Mouse (Mus musculus) right cerebral cortex, postnatal 25 days (tissue): ENCODE results near the gene Rpl13a.
"Not testable (repeated sequence)": the region's sequence is repeated elsewhere in the genome, so short reads cannot be mapped to it uniquely, and the experiment has no call there.

ENCODE experiments used
- DNase-seq: peaks from one replicate; pipeline ENCODE4 v3.0.0; 2022

Rpl13a gene

DNA sequence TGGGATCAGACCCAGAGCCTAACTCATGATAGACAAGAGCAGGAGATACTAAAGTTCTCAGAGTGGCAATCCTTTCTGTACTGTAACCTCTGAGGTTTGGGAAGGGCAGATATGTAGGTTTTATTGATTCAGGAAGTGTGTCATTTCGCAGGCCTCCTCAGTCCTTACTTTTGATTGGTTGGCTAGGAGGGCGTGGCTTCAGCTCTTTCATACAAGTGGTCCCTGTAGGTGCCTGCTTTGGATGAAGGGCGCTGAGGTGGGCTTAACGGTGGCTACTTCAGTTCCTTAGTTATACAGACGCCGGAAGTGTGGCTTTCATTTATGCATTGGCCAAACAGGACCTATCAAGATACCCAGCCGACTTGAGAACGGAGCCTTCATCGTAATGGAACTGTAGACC is 27.0 kb upstream of the Rpl13a start:
- DNase-seq = no peak

- no peak for DNase-seq
Measured at GRCm38 (mm10) chr7:45154993-45155514, 26.5 kb upstream of the Rpl13a start.

- peak; percentile 97 for DNase-seq
Measured at GRCm38 (mm10) chr7:45154096-45154992, 25.8 kb upstream of the Rpl13a start, which contains the start of the genes Pih1d1 and Aldh16a1. TSS of gene Pih1d1 (plus strand) at chr7:45154303. TSS of gene Aldh16a1 (minus strand) at chr7:45154584.

- no peak for DNase-seq
Measured at GRCm38 (mm10) chr7:45153586-45153985, 25.0 kb upstream of the Rpl13a start.

DNA sequence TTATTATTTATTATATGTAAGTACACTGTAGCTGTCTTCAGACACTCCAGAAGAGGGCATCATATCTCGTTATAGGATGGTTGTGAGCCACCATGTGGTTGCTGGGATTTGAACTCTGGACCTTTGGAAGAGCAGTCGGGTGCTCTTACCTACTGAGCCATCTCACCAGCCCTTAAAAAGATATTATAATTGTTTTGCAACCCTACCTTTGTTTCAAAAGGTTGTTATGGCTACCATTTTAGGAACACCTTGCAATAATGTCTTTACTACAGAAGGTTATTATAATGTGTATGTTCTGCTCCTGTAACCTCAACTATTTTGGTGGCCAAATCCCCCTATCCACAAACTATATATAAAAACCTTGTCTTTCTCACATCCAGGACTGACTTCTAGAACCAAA is 24.5 kb upstream of the Rpl13a start:
- not testable (repeated sequence) for DNase-seq

GRCm38 (mm10) chr7:45151303-45151702 is 22.7 kb upstream of the Rpl13a start:
- no peak for DNase-seq

DNA sequence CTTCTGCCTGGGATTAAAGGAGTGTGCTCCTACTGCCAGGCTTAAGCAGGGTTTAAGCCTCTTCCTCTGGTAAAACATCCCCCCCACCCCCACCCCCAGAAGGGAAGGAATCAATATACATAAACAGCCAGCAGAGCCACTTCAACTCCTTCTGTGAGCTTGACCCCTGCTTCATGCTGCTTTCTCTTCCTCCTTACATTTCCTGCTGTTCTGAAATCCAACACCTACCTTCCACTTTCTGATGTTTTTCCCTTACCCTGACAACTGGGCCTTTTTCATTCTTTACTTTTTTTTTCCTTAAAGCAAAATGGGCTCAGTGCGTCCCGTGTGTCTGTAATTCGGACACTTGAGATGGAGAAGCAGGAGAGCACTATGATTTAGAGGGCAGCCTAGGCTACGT is 21.8 kb upstream of the Rpl13a start:
- no peak for DNase-seq

DNA sequence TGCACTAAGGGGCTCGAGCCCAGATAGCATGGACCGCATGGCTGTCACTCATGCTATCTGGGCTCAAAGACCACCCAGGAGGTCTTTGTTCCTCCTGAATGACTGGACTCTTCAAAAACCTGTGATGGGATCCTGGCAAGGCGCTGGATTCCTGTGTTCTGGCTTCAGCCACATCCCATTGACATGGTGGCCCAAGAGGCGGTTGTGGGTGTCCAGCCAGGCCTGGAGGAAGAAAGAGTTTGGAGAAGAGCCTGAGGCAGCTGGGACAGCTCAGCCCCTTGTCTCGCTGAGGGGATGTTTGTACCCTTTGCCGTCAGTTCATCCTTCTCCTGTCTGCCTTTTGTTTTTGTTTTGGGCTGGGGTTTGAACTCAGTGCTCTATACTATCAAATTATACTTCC is 21.0 kb upstream of the Rpl13a start:
- DNase-seq = no peak

DNA sequence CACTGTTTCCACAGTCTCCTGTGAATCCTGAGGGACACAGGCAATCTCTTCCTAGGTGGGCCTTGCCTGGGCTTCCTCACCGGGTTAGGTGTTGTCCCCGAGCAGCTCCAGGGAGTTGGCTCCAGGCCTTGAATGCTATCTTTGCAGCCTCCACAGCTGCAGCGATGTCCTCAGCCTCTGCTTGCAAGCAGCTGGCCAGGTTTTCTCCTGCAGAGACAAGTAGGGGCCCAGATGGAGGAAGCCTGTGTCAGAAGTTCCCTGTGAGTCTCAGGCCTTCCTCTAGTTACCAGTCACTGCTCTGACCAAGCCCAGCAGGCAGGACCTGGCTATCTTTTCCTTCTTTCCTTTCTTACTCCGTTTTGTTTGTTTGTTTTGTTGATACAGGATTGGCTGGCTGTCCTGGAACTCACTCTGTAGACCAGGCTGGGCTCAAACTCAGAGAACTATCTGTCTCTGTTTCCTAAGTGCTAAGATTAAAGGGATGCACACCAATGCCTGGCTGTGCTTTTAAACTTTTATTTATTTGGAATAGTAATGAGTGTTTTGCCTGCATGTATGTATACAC is 20.1 kb upstream of the Rpl13a start:
- DNase-seq = no peak

GRCm38 (mm10) chr7:45147899-45148298 is 19.3 kb upstream of the Rpl13a start:
- DNase-seq = no peak

DNA sequence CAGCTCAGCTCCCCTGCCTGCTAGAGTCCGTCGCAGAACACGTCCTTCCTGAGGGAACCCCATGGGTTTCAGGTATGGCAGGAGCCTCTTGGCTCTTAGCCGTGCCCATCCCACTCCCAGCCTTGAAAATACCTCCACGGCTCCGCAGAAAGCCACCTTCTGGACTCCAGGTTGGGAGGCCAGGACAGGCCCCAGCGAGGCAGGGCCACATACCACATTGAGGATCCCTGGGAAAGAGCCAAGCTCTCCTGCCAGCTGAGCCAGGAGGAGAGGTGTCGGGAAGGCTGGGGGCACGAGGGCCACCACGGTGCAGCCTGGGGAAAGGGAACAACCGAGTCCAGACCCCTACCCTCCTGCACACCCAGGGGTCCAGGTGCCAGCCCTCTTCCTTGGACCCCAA is 18.7 kb upstream of the Rpl13a start:
- DNase-seq = no peak

GRCm38 (mm10) chr7:45145460-45145859 is 16.9 kb upstream of the Rpl13a start:
- no peak for DNase-seq

DNA sequence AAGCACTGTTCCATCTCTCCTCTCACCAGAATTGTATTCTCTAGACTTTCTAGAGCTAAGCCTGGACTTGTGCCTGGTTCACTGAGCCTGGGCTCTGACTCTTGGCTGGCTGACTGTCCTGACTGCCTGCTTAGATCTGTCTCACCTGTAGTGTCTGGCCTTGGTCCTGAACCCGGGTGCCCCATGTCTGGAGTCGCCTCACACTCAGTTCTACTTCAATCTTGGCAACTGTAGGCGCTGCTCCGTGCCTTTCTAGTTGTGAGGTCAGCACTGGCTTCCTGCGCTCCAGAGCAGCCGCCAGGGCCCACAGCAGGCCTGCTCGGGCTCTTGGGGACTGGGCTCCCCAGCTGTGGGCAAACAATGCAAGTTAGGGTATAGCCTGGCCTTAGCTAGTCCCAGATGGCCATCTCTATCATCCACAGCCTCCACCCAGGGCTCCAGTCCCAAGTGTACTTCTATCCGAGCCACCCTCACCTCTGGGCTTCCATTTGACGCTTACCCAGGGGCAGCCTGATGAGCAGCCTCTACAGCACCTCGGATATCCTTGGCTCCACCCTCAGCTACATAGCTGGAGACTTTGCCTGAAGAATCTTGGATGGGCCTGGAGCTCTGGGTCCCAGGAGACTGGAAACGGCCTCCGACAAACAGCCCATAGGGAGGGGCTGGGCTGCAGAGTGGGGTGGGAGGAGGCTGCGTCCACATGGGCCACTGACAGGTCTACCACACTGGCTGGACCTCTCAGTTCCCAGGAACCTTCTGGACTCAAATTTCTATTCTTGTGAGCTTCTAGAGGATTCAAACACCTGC is 16.0 kb upstream of the Rpl13a start:
- DNase-seq = no peak

DNA sequence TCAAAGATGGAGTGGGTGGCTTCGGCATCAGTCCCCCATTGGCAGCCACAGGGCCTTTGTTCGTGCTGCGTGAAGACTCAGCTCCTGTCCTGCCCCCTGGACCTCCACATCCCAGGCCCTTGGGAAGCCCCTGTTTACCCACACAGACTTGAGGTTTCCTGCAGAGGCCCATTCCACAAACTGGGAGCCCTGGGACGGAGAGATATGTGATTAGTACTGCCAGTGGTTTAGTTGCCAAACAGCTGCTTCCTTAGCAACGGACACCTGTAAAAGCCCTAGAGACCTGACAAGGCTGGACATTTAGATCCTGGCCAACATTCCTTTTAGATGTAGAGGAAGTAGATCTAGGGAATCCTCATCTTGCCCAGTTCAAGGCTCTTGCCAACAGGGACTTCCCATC is 13.4 kb upstream of the Rpl13a start:
- no peak for DNase-seq

DNA sequence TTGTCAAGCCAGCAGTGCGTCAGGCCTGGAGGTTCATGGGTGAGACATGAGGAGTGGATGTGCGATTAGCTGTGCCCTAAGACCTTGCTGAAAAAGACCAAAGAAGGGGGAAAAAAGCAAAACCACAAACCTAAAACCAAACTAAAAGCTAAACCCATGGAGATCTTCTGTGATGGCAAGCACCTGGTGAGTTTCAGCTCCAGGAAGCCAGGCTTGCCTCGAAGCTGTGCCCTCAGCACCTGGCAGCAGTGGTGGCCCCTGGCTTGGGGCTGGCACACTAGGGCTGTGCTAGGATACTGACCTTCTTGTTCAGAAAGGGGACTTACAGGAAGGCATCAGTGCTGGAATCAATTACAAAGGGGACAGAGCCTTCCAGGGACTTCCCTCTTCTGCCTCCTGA is 12.8 kb upstream of the Rpl13a start:
- no peak for DNase-seq

- no peak for DNase-seq
Measured at GRCm38 (mm10) chr7:45139904-45140723, 11.6 kb upstream of the Rpl13a start.

- no peak for DNase-seq
Measured at GRCm38 (mm10) chr7:45138403-45138802, 9.8 kb upstream of the Rpl13a start.

- no peak for DNase-seq
Measured at GRCm38 (mm10) chr7:45137171-45138006, 8.8 kb upstream of the Rpl13a start.

DNA sequence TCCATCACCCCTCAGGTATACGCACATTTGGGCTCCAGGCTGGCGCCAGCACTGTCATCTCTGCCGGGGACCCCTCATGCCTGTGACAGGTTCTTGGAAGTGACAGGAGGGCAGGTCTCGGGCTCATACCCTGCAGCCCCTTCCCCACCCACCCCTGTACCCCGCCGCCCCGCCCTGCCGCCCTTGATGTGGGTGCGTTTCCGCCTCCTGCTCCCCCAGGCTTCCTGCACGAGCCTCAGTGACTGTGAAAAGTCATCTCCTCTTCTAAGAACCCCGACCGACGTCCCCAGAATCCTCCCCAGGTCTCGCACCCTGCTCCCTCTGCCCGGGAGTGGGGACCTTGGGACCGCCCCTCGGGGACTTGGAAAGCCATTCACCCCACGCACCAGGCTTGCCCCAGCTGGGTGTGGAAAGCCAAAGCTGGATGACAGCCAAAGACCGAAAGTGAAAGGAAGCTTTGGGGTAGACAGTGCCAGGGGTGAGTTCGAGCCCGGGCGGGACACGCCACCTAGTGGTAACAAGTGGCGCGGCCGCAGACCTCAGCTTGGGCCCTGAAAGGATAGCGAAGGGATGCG is 7.5 kb upstream of the Rpl13a start, which contains the start of the genes Gm45713 and Flt3l:
Gm45713 (minus strand) TSS at position 239 of the 575 bp plus-strand sequence.
Flt3l (minus strand) TSS at position 440 of the 575 bp plus-strand sequence.
- DNase-seq = peak; percentile 84

- no peak for DNase-seq
Measured at GRCm38 (mm10) chr7:45135370-45135769, 6.8 kb upstream of the Rpl13a start.

GRCm38 (mm10) chr7:45134544-45135026 is 6.0 kb upstream of the Rpl13a start:
- DNase-seq = no peak
